Mouse (Mus musculus): Measurements from ENCODE around the gene Slc35c1. TPM values are rescaled to one million over a fixed set of nuclear protein-coding genes. Genes with fewer than 3 reads are reported as not detected.

Gene Slc35c1
- polyA plus RNA-seq, 1 experiment from 2014 or later = 8.7 TPM

- no peak overlapping the region for H3K4me3 ChIP-seq (ENCODE audit: low read depth, low read length)
- DNase-seq (ENCODE audit: low spot score) = no peak
- H3K4me1 ChIP-seq (ENCODE audit: control insufficient read depth, insufficient read depth, low read length) = no peaks in the 10 kb centered on the region; the same call in 1 of the 2 replicates
- H3K36me3 ChIP-seq (ENCODE audit: control insufficient read depth, insufficient read depth, low read length) = no peaks in the 10 kb centered on the region
- no peak for ATAC-seq
- no peak overlapping the region for H3K9ac ChIP-seq (ENCODE audit: low read length)
- no peak overlapping the region for H3K4me2 ChIP-seq (ENCODE audit: low read length)
- no peak overlapping the region for H3K27ac ChIP-seq (ENCODE audit: low read depth, low read length)
- no peaks in the 10 kb centered on the region for H3K9me3 ChIP-seq (replicated peaks; ENCODE audit: control insufficient read depth, low read length)
- H3K27me3 ChIP-seq (replicated peaks; ENCODE audit: control insufficient read depth, insufficient read depth, low read length) = no peaks in the 10 kb centered on the region
- WGBS = 42% methylated on average over 15 of the region's 15 CpGs
These were observed 33.5 kb upstream of the Slc35c1 start for GRCm38 (mm10) chr2:92493656-92494390.

GRCm38 (mm10) chr2:92491950-92492501, 31.7 kb upstream of the Slc35c1 start:
- no peaks in the 10 kb centered on the region for H3K36me3 ChIP-seq (ENCODE audit: control insufficient read depth, insufficient read depth, low read length)
- H3K4me2 ChIP-seq (ENCODE audit: low read length) = no peak overlapping the region
- H3K27ac ChIP-seq (ENCODE audit: low read depth, low read length) = no peak overlapping the region
- H3K27me3 ChIP-seq (replicated peaks; ENCODE audit: control insufficient read depth, insufficient read depth, low read length) = no peaks in the 10 kb centered on the region
- 72% methylated on average over 12 of the region's 12 CpGs for WGBS
- no peak overlapping the region for H3K4me3 ChIP-seq (ENCODE audit: low read depth, low read length)
- no peaks in the 10 kb centered on the region; the same call in 1 of the 2 replicates for H3K4me1 ChIP-seq (ENCODE audit: control insufficient read depth, insufficient read depth, low read length)
- no peak overlapping the region for H3K9ac ChIP-seq (ENCODE audit: low read length)
- DNase-seq (ENCODE audit: low spot score) = no peak
- H3K9me3 ChIP-seq (replicated peaks; ENCODE audit: control insufficient read depth, low read length) = no peaks in the 10 kb centered on the region
- ATAC-seq = no peak

GRCm38 (mm10) chr2:92490541-92490940, 30.2 kb upstream of the Slc35c1 start:
- Histone ChIP-seq H3K36me3 (ENCODE audit: control insufficient read depth, insufficient read depth, low read length) (no peaks in the 10 kb centered on the region), H3K27me3 (replicated peaks; ENCODE audit: control insufficient read depth, insufficient read depth, low read length) (no peaks in the 10 kb centered on the region), H3K4me3 (ENCODE audit: low read depth, low read length) (no peak overlapping the region), H3K9me3 (replicated peaks; ENCODE audit: control insufficient read depth, low read length) (no peaks in the 10 kb centered on the region), H3K9ac (ENCODE audit: low read length) (no peak overlapping the region), H3K27ac (ENCODE audit: low read depth, low read length) (no peak overlapping the region), H3K4me1 (ENCODE audit: control insufficient read depth, insufficient read depth, low read length) (no peaks in the 10 kb centered on the region), H3K4me2 (ENCODE audit: low read length) (no peak overlapping the region)
- 69% methylated on average over 10 of the region's 10 CpGs for WGBS
- ATAC-seq = no peak
- DNase-seq (ENCODE audit: low spot score) = no peak

- Histone ChIP-seq H3K27ac (ENCODE audit: low read depth, low read length) (no peak overlapping the region), H3K36me3 (ENCODE audit: control insufficient read depth, insufficient read depth, low read length) (no peaks in the 10 kb centered on the region), H3K9me3 (replicated peaks; ENCODE audit: control insufficient read depth, low read length) (no peaks in the 10 kb centered on the region), H3K4me3 (ENCODE audit: low read depth, low read length) (no peak overlapping the region), H3K27me3 (replicated peaks; ENCODE audit: control insufficient read depth, insufficient read depth, low read length) (peaks cover 18% of the 10 kb centered on the region), H3K4me1 (ENCODE audit: control insufficient read depth, insufficient read depth, low read length) (no peaks in the 10 kb centered on the region), H3K9ac (ENCODE audit: low read length) (no peak overlapping the region), H3K4me2 (ENCODE audit: low read length) (no peak overlapping the region)
- DNase-seq (ENCODE audit: low spot score) (no peak), ATAC-seq (no peak)
- WGBS = 88% methylated on average over 8 of the region's 8 CpGs
These were observed 27.5 kb upstream of the Slc35c1 start for GRCm38 (mm10) chr2:92487791-92488190.

GRCm38 (mm10) chr2:92486911-92487310, 26.6 kb upstream of the Slc35c1 start:
- Histone ChIP-seq H3K9me3 (replicated peaks; ENCODE audit: control insufficient read depth, low read length) (no peaks in the 10 kb centered on the region), H3K36me3 (ENCODE audit: control insufficient read depth, insufficient read depth, low read length) (no peaks in the 10 kb centered on the region), H3K4me1 (ENCODE audit: control insufficient read depth, insufficient read depth, low read length) (no peaks in the 10 kb centered on the region), H3K27ac (ENCODE audit: low read depth, low read length) (no peak overlapping the region), H3K27me3 (replicated peaks; ENCODE audit: control insufficient read depth, insufficient read depth, low read length) (peaks cover 18% of the 10 kb centered on the region), H3K9ac (ENCODE audit: low read length) (no peak overlapping the region), H3K4me3 (ENCODE audit: low read depth, low read length) (no peak overlapping the region), H3K4me2 (ENCODE audit: low read length) (no peak overlapping the region)
- DNase-seq (ENCODE audit: low spot score) = no peak
- WGBS = 56% methylated on average over 2 of the region's 2 CpGs
- ATAC-seq = no peak

GRCm38 (mm10) chr2:92486403-92486802, 26.1 kb upstream of the Slc35c1 start:
- Histone ChIP-seq H3K27me3 (replicated peaks; ENCODE audit: control insufficient read depth, insufficient read depth, low read length) (peaks cover 18% of the 10 kb centered on the region), H3K36me3 (ENCODE audit: control insufficient read depth, insufficient read depth, low read length) (no peaks in the 10 kb centered on the region), H3K4me3 (ENCODE audit: low read depth, low read length) (no peak overlapping the region), H3K9me3 (replicated peaks; ENCODE audit: control insufficient read depth, low read length) (no peaks in the 10 kb centered on the region), H3K27ac (ENCODE audit: low read depth, low read length) (no peak overlapping the region), H3K9ac (ENCODE audit: low read length) (0 out of 2 replicates have a peak overlapping the region, but pooled peaks have one; percentile 13), H3K4me2 (ENCODE audit: low read length) (peak overlapping the region; percentile 41), H3K4me1 (ENCODE audit: control insufficient read depth, insufficient read depth, low read length) (no peaks in the 10 kb centered on the region)
- peak; percentile 91 for DNase-seq (ENCODE audit: low spot score)
- peak; percentile 79 for ATAC-seq
- under 1% methylated on average over 11 of the region's 11 CpGs for WGBS

GRCm38 (mm10) chr2:92485640-92486295, 25.4 kb upstream of the Slc35c1 start:
- Histone ChIP-seq H3K36me3 (ENCODE audit: control insufficient read depth, insufficient read depth, low read length) (no peaks in the 10 kb centered on the region), H3K4me1 (ENCODE audit: control insufficient read depth, insufficient read depth, low read length) (no peaks in the 10 kb centered on the region), H3K9ac (ENCODE audit: low read length) (0 out of 2 replicates have a peak overlapping the region, but pooled peaks have one; percentile 13), H3K9me3 (replicated peaks; ENCODE audit: control insufficient read depth, low read length) (no peaks in the 10 kb centered on the region), H3K4me2 (ENCODE audit: low read length) (peak overlapping the region; percentile 41), H3K27ac (ENCODE audit: low read depth, low read length) (no peak overlapping the region), H3K4me3 (ENCODE audit: low read depth, low read length) (no peak overlapping the region), H3K27me3 (replicated peaks; ENCODE audit: control insufficient read depth, insufficient read depth, low read length) (peaks cover 18% of the 10 kb centered on the region)
- ATAC-seq (peak; percentile 71), DNase-seq (ENCODE audit: low spot score) (peak; percentile 79)
- 4% methylated on average over 15 of the region's 15 CpGs for WGBS

- H3K4me3 ChIP-seq (ENCODE audit: low read depth, low read length) = no peak overlapping the region
- H3K4me2 ChIP-seq (ENCODE audit: low read length) = peak overlapping the region; percentile 34
- H3K4me1 ChIP-seq (ENCODE audit: control insufficient read depth, insufficient read depth, low read length) = no peaks in the 10 kb centered on the region
- no peak overlapping the region for H3K27ac ChIP-seq (ENCODE audit: low read depth, low read length)
- H3K36me3 ChIP-seq (ENCODE audit: control insufficient read depth, insufficient read depth, low read length) = no peaks in the 10 kb centered on the region
- H3K9ac ChIP-seq (ENCODE audit: low read length) = no peak overlapping the region
- DNase-seq (ENCODE audit: low spot score) = peak; percentile 46
- ATAC-seq = no peak
- no peaks in the 10 kb centered on the region for H3K9me3 ChIP-seq (replicated peaks; ENCODE audit: control insufficient read depth, low read length)
- WGBS = 45% methylated on average over 23 of the region's 23 CpGs
- H3K27me3 ChIP-seq (replicated peaks; ENCODE audit: control insufficient read depth, insufficient read depth, low read length) = peaks cover 18% of the 10 kb centered on the region
These were observed 24.1 kb upstream of the Slc35c1 start for GRCm38 (mm10) chr2:92484256-92485025.
